Mouse (Mus musculus) liver, postnatal 0 days (tissue): ENCODE data around the gene Rps19. TPM values are rescaled to one million over a fixed set of nuclear protein-coding genes. Genes with fewer than 3 reads are reported as not detected.

ENCODE experiments used
- ATAC-seq: fragments of 200-750 bp; cut with Nextera tagmentation; 2 replicates; pipeline ENCODE4 v1.8.0; 2017; ENCODE audit warnings: mild to moderate bottlenecking, moderate library complexity
- DNase-seq: peaks from one replicate; pipeline ENCODE4 v3.0.0-alpha.2; 2016
- H3K27ac ChIP-seq: fragments of 300-500 bp; sonication (generic); 2 replicates; pipeline ENCODE4 v1.5.1; 2014; ENCODE audit warnings: antibody characterized with exemption, moderate library complexity, mild to moderate bottlenecking, low read depth
- H3K27me3 ChIP-seq: fragments of 300-500 bp; sonication (generic); 2 replicates; pipeline ENCODE4 v1.6.1; 2014; ENCODE audit warnings: low read length, control low read depth, mixed read lengths; ENCODE audit not compliant: insufficient read depth
- H3K36me3 ChIP-seq: fragments of 300-500 bp; sonication (generic); replicated peaks from 2 replicates; pipeline ENCODE4 v1.6.1; 2014; ENCODE audit warnings: mild to moderate bottlenecking, control low read depth, low read length, moderate library complexity, mixed read lengths; ENCODE audit not compliant: insufficient read depth
- H3K4me1 ChIP-seq: fragments of 300-500 bp; sonication (generic); 2 replicates; pipeline ENCODE4 v1.6.1; 2014; ENCODE audit warnings: antibody characterized with exemption, mild to moderate bottlenecking, control low read depth; ENCODE audit not compliant: insufficient read depth
- H3K4me2 ChIP-seq: fragments of 300-500 bp; sonication (generic); 2 replicates; pipeline ENCODE4 v1.6.1; 2014; ENCODE audit warnings: low read depth, mild to moderate bottlenecking, low read length, moderate library complexity, mixed read lengths
- H3K4me3 ChIP-seq: fragments of 300-500 bp; sonication (generic); 2 replicates; pipeline ENCODE4 v1.5.1; 2014; ENCODE audit warnings: low read depth, low read length
- H3K9ac ChIP-seq: fragments of 300-500 bp; sonication (generic); replicated peaks from 2 replicates; pipeline ENCODE4 v1.6.1; 2014; ENCODE audit warnings: mild to moderate bottlenecking, moderate library complexity
- H3K9me3 ChIP-seq: fragments of 300-500 bp; sonication (generic); 2 replicates; pipeline ENCODE4 v1.6.1; 2016; ENCODE audit warnings: mild to moderate bottlenecking, control low read depth, low read length, mixed read lengths
- CTCF ChIP-seq: sonication (generic); IDR thresholded peaks from 2 replicates; pipeline ENCODE4 v1.5.1; 2016; ENCODE audit warnings: antibody characterized with exemption, low read depth
- EP300 ChIP-seq: IDR thresholded peaks from 2 replicates; pipeline ENCODE4 v1.6.1; 2016; ENCODE audit warnings: antibody characterized with exemption, low read depth, mild to moderate bottlenecking
- WGBS: fragments of 180-500 bp; shearing (Covaris S2); extraction: QIAGEN DNeasy Blood & Tissue Kit; methylation state at CpG from one replicate; pipeline ENCODE4 v1.1.7; 2014; ENCODE audit not compliant: insufficient replicate concordance; 5-methylcytosine and 5-hydroxymethylcytosine counted together
- polyA plus RNA-seq: library from polyadenylated mRNA; unstranded; fragments of >200 nt; fragmentation: Nextera tagmentation; extraction: Ambion mirVana; gene quantifications from 2 replicates; pipeline ENCODE4 v1.2.1, GENCODE M21; 2015

Rps19 gene
- polyA plus RNA-seq, 1 experiment from 2014 or later: 1,140 TPM

GRCm38 (mm10) chr7:24882416-24883199 lies 1.6 kb upstream of the Rps19 start:
- no peak overlapping the region for H3K4me3 ChIP-seq
- no peak overlapping the region for H3K27ac ChIP-seq
- ATAC-seq (no peak), DNase-seq (no peak)
- H3K27me3 ChIP-seq: no peaks in the 10 kb centered on the region
- 87% methylated on average over 9 of the region's 9 CpGs for WGBS
- H3K36me3 ChIP-seq: peaks cover 23% of the 10 kb centered on the region
- no peak for TF ChIP-seq EP300
- TF ChIP-seq CTCF: no peak
- H3K4me1 ChIP-seq: peaks cover 23% of the 10 kb centered on the region
- H3K4me2 ChIP-seq: no peak overlapping the region
- no peaks in the 10 kb centered on the region for H3K9me3 ChIP-seq
- H3K9ac ChIP-seq: no peak overlapping the region

- Histone ChIP-seq H3K9ac (peak overlapping the region; percentile 98), H3K4me1 (peaks cover 23% of the 10 kb centered on the region), H3K4me3 (peak overlapping the region; percentile 83), H3K9me3 (no peaks in the 10 kb centered on the region), H3K27ac (peak overlapping the region; percentile 97), H3K36me3 (peaks cover 45% of the 10 kb centered on the region), H3K4me2 (peak overlapping the region; percentile 85), H3K27me3 (no peaks in the 10 kb centered on the region)
- TF ChIP-seq EP300 (no peak), CTCF (no peak)
- ATAC-seq: no peak
- no peak for DNase-seq
- under 1% methylated on average over 36 of the region's 47 CpGs for WGBS
These were observed 621 bp downstream of the Rps19 start for GRCm38 (mm10) chr7:24884693-24885291.

GRCm38 (mm10) chr7:24885468-24886307 lies 1.5 kb downstream of the Rps19 start:
- no peaks in the 10 kb centered on the region for H3K9me3 ChIP-seq
- H3K4me1 ChIP-seq: peaks cover 23% of the 10 kb centered on the region
- no peaks in the 10 kb centered on the region for H3K27me3 ChIP-seq
- H3K4me2 ChIP-seq: peak overlapping the region; percentile 85
- TF ChIP-seq EP300 (no peak), CTCF (no peak)
- 9% methylated on average over 12 of the region's 12 CpGs for WGBS
- peak overlapping the region; percentile 98 for H3K9ac ChIP-seq
- peak overlapping the region; percentile 97 for H3K27ac ChIP-seq
- peak overlapping the region; percentile 83 for H3K4me3 ChIP-seq
- ATAC-seq (no peak), DNase-seq (no peak)
- peaks cover 49% of the 10 kb centered on the region for H3K36me3 ChIP-seq

- H3K9ac ChIP-seq: peak overlapping the region; percentile 98
- ATAC-seq (no peak), DNase-seq (no peak)
- peak overlapping the region; percentile 50 for H3K27ac ChIP-seq
- H3K4me3 ChIP-seq: peak overlapping the region; percentile 83
- TF ChIP-seq CTCF (no peak), EP300 (no peak)
- H3K4me1 ChIP-seq: peaks cover 23% of the 10 kb centered on the region
- peaks cover 52% of the 10 kb centered on the region for H3K36me3 ChIP-seq
- 30% methylated on average over 4 of the region's 4 CpGs for WGBS
- H3K4me2 ChIP-seq: peak overlapping the region; percentile 85
- H3K27me3 ChIP-seq: no peaks in the 10 kb centered on the region
- H3K9me3 ChIP-seq: no peaks in the 10 kb centered on the region
These were observed 2.1 kb downstream of the Rps19 start for GRCm38 (mm10) chr7:24886308-24886633.

- WGBS: 67% methylated on average over 4 of the region's 4 CpGs
- Histone ChIP-seq H3K9me3 (no peaks in the 10 kb centered on the region), H3K4me1 (peaks cover 23% of the 10 kb centered on the region), H3K4me3 (no peak overlapping the region), H3K27me3 (no peaks in the 10 kb centered on the region), H3K4me2 (peak overlapping the region; percentile 85; the same call in 1 of the 2 replicates), H3K36me3 (peaks cover 53% of the 10 kb centered on the region), H3K9ac (peak overlapping the region; percentile 98), H3K27ac (peak overlapping the region; percentile 39; the same call in 1 of the 2 replicates)
- DNase-seq: no peak
- TF ChIP-seq EP300 (no peak), CTCF (no peak)
- no peak for ATAC-seq
These were observed 2.9 kb downstream of the Rps19 start for GRCm38 (mm10) chr7:24887096-24887495.
